Comparison of ENCODE assay signal across 15 mouse cellular contexts in genomic region chr2:133208498-133208897, GRCm38 (mm10).
"Had no signal": no experiment of that assay in that cellular context is flagged by ENCODE, and none has a peak within 500 bp of the region (broad histone marks: within the 10 kb centered on the region; RNA-seq: fewer than 3 reads in every experiment).

No protein-coding gene starts in this region.

- H3K4me1 ChIP-seq: kidney, embryonic 15.5 days; liver, embryonic 12.5 days; neural tube, embryonic 13.5 days had no signal

- DNase-seq: kidney, adult 2 months; kidney, postnatal 14 days; lung, postnatal 4 days; retina, postnatal 1 day; right cerebral cortex, postnatal 4 days; spleen, adult 18-20 months; thymus, adult 18-20 months; thymus, postnatal 14 days had no signal

- H3K27me3 ChIP-seq: kidney, embryonic 15.5 days; limb, embryonic 13.5 days; liver, embryonic 12.5 days; neural tube, embryonic 13.5 days had no signal

- H3K9me3 ChIP-seq: kidney, embryonic 15.5 days; limb, embryonic 13.5 days; liver, embryonic 12.5 days; midbrain, embryonic 10.5 days; neural tube, embryonic 13.5 days had no signal

- H3K36me3 ChIP-seq: kidney, embryonic 15.5 days; limb, embryonic 13.5 days; liver, embryonic 12.5 days; midbrain, embryonic 10.5 days; neural tube, embryonic 13.5 days had no signal

- H3K4me2 ChIP-seq: kidney, embryonic 15.5 days; limb, embryonic 13.5 days; liver, embryonic 12.5 days; neural tube, embryonic 13.5 days had no signal

- H3K4me3 ChIP-seq: kidney, embryonic 15.5 days; left cerebral cortex, adult 2 months; limb, embryonic 13.5 days; liver, embryonic 12.5 days; midbrain, embryonic 10.5 days; neural tube, embryonic 13.5 days had no signal

- H3K9ac ChIP-seq: kidney, embryonic 15.5 days; limb, embryonic 13.5 days; liver, embryonic 12.5 days; neural tube, embryonic 13.5 days had no signal

- ATAC-seq: liver, embryonic 12.5 days; midbrain, embryonic 16.5 days had no signal

- H3K27ac ChIP-seq: kidney, embryonic 15.5 days; left cerebral cortex, adult 2 months; limb, embryonic 13.5 days; liver, embryonic 12.5 days; midbrain, embryonic 10.5 days; neural tube, embryonic 13.5 days had no signal
